Mouse (Mus musculus): ENCODE measurements around the gene Pip5kl1.
A peak's percentile ranks its signal among the peaks of the same experiment; 100 is the strongest.

DNA sequence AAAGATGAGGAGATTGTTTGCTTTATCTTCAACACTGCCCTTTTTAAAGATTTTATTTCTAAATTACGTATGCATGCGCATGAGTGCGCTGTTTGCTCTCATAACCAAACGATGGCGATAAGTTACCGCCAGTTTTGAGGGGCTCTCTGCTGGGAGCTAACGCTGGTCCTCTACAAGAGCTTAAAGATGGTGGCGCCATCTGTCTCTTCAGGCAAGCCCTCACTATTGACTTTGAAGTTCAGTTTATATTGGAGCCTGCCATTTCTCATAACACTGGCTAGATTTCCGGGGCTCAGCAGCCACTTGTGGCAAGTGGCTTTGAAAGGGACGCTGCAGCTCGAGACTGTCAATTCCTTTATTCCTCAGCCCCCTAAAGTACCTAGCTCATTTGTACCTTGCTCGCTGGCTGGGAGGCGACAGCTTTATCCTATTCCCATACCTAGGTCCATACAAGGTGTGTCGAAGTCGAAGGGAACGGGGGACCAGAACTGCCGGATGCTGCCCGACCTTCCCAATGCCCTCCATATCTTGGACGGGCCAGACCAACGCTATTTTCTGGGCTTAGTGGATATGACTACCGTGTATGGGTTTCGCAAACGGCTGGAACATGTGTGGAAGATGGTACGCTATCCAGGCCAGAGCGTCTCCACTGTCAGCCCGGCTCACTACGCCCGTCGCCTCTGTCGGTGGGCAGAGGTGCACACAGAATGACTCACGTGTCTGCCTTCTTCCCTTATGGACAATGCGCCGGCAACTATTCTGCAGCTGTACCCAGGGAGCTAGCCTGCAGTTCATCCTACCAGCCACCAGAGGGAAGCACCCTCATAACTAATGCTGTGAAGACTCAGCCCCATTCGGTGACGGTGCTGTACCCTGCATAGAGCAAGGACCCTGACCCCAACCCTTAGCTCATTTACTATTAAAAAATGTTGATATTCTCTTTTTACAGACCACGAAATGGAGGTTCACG lies 8.5 kb downstream of the Pip5kl1 start:
- peak; percentile 98 for TF ChIP-seq CTCF (IDR thresholded peaks at IDR 0.05; ENCODE audit: low read depth, low read length)
- TF ChIP-seq GATA1 (IDR thresholded peaks at IDR 0.05; ENCODE audit: borderline replicate concordance, low read length) = no peak
- no peak for TF ChIP-seq POLR2AphosphoS5 (IDR thresholded peaks at IDR 0.05; ENCODE audit: insufficient replicate concordance, low read depth, low read length)
